Mouse (Mus musculus) heart, adult 11 months (tissue): ENCODE data around the gene Fnip2.

Experiments used
- DNase-seq: peaks from one replicate; pipeline ENCODE4 v3.0.0; 2022

Fnip2 gene

GRCm38 (mm10) chr3:79527921-79528320 lies 39.7 kb downstream of the Fnip2 start:
- peak; percentile 97 for DNase-seq

DNA sequence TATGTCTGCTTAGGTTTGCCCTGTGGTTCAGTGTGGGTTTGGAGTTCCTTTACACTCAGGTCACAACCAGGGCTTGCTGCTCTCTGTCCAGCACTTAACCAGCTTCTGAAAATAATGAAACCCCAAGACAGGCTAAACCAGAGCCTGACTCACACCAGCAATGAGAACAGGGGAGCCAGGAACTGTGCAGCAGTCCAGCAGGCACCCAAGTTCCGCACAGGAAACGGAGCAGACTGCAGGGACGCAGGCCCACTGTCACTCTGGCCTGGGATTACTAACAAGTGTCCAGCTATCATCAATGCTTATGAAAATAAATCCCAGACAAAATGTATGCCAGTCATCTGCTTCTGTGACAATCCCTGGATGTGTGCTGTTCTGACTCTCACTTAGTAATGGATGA lies 40.1 kb downstream of the Fnip2 start:
- DNase-seq = peak; percentile 95

GRCm38 (mm10) chr3:79523349-79523748 lies 44.2 kb downstream of the Fnip2 start:
- DNase-seq = no peak

- peak; percentile 95 for DNase-seq
Measured at GRCm38 (mm10) chr3:79519862-79520261, 47.7 kb downstream of the Fnip2 start.

DNA sequence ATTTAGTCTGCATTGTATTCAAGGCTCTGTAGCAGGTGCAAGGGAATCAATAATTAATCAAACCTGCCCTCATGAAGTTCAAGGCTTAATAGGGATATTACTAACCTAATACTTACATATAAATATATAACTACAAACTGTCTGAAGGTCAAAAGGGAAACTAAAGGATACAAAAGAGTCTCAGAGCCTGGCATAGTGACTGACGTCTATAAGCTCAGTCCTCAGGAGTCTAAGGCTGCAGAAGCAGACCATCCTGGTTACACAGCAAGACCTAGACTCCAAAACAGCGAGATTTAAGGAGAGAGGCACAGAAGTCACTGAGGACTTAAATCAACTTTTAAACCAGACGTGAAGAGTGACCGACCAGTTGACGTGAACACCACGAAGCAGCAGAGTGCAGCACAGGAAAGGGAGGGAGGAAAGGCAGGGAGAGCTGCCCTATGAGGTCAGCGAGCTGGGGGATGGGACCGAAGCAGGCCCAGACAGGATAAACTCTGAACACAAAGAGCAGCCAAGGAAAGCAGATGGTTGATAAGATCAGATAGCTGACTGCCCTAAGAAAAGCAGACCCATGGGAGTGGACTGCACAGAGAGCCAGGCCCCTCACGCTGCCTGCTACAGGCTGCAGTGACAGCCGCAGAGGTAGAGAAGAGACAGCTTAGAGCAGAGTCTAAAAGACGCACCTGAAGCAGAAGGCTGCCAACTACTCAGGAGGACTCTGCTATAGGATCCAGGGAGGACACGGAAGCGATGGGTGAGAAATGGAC lies 48.7 kb downstream of the Fnip2 start:
- peak; percentile 98 for DNase-seq

GRCm38 (mm10) chr3:79517884-79518591 lies 49.6 kb downstream of the Fnip2 start:
- DNase-seq = no peak

- peak; percentile 57 for DNase-seq
Measured at GRCm38 (mm10) chr3:79516958-79517357, 50.6 kb downstream of the Fnip2 start.

GRCm38 (mm10) chr3:79516099-79516920 lies 51.3 kb downstream of the Fnip2 start:
- DNase-seq = peak; percentile 97

DNA sequence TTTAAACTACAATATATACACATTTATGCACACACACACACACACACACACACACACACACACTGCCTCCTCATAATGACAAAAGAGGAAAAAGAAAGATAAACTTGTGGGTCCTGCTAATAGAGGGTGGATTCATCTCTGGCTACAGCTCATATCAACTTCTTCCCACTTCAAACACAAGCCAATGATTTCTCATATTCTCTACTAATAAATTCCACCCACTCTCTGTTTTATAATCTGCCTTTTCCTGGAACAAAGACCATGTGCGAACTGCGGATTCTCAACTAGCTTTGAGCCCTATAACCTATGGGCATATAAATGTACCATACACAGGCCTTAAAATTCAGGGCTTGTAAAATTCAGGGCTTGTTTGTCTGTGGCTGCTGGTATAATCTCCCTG lies 53.3 kb downstream of the Fnip2 start:
- DNase-seq = no peak

DNA sequence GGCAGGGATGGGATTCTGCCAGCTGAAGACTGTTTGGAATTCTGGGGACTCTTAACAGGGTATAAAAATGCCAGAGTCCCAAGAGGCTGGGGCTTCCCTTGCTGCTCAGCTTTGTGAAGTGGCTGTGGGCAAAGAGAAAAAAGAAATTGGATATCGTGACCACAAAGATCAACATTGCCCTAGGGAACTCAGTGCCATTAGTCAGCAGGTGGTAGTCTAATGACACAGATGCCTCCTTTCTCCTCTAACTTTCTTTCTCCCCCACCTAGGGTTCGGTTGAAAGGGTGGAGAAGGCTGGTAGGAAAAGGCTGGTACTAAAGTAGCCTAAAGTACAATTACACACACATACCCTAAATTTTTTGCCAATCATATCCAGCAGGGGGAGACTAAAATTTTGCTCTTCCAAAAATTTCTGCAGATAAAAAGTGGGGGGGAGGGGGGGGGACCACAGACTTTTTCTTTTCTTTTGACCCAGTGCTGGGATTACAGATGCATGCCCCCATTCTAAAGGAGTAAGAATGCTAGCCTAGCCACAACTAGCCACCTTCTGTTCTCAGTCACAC lies 66.3 kb downstream of the Fnip2 start:
- peak; percentile 54 for DNase-seq

GRCm38 (mm10) chr3:79500279-79500678 lies 67.3 kb downstream of the Fnip2 start:
- DNase-seq = peak; percentile 94

DNA sequence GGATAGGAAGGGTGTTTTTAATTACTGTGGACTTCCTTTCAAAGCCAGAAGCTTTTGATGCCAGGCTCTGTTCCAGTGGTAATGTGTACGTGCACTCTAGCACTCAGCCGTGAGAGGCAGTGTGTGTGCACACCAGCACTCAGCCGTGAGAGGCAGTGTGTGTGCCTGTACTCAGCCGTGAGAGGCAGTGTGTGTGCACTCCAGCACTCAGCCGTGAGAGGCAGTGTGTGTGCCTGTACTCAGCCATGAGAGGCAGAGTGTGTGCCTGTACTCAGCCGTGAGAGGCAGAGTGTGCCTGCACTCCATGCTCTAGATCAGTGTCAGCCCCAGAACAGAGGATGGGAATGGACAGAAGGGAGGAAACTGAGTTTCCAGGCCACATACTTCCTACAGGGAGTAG lies 70.9 kb downstream of the Fnip2 start:
- peak; percentile 61 for DNase-seq

GRCm38 (mm10) chr3:79495151-79495550 lies 72.4 kb downstream of the Fnip2 start:
- DNase-seq = peak; percentile 82

- DNase-seq = no peak
Measured at GRCm38 (mm10) chr3:79494028-79494427, 73.6 kb downstream of the Fnip2 start.

DNA sequence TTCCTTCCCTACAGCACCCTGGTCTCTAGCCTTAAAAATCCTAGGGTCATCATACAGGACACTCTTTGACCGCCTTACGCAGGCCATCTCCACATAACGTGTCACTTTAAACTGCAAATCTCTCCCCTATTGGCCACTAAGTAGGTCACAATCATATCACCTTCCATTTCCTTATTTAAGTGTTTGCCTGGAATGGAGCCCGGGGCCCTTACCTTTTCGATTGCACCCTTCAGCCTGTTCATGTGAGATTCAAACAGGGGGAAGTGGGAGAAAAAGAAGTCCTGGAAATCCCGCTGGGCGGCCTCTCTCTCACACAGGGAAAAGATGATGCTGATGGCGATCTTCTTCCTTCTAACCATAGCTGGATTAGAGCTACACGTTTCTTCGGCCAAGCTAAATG lies 74.5 kb downstream of the Fnip2 start:
- DNase-seq = no peak

DNA sequence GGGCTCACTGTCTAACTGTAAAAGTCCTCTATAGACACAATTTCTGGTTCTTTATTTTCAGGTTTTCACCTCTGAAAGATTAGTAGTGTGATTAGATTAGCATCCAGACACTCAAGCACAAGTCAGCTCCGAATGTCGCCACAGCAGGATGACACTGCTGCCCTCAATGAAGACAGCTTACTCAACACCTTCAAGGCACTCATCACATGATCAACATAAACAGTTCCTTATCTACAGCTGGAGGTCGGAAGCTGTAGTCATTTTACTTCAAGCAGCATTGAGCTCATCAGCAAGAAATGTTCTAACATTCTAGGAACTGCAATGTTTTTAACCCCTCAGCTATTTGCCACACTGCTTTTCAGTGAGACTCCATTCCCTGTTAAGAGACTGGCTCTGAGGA lies 76.0 kb downstream of the Fnip2 start:
- DNase-seq = peak; percentile 43

- DNase-seq = peak; percentile 24
Measured at GRCm38 (mm10) chr3:79490102-79490501, 77.5 kb downstream of the Fnip2 start.

DNA sequence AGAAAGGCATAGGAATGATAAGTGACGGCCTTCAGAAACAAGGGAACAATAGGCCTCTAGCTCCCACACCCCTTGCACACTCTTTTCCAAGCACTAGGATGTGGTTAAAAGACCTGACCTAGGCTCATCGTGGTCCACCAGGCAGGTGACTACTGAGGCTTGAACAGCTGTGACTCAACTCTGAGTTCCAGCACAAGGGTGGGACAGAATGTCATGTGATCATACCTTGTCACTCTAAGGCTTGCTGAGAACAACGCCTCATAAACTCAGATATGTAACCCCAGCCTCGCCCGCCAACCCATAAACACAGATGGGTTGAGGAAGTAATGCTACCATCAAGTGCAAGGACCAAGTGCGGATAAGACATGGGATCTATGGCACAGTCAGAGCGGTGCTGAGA lies 79.6 kb downstream of the Fnip2 start:
- DNase-seq = peak; percentile 55

DNA sequence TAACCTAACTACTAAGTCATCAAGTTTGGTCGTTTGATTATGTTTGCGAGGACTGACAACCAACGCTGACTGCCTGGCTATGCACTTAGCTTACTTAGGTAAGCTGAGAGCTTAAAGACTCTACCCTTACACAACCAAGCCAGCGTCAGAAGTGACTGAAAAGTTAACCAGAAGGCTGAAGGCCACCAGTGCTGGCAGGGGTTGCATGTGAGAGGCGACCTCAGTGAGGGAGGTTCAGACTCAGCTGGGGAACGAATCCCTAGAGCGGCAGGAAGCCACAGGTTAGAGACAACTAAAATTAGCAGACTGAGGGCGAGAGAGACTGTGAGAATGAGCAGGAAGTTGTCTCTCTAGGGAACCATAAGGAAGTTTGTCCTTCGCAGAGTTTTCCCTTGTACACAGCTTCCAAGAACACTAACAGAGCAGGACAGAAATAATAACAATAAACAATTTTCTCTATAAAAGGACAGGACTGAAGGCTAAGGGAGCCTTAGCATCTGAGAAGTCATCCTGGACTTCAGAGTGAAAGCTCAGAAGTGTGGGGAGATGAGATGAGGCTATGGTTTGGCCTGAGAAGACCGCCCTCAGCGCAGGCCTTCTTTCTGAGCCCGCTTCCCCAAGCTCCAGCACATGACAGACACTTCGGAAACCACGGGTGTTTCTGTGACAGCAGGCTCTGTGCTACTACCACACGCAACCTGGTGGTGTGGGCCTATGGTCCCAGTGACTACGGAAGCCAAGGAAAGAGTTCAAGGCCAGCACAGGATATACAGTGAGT lies 83.1 kb downstream of the Fnip2 start:
- DNase-seq = peak; percentile 89

GRCm38 (mm10) chr3:79478880-79479279 lies 88.7 kb downstream of the Fnip2 start:
- no peak for DNase-seq

DNA sequence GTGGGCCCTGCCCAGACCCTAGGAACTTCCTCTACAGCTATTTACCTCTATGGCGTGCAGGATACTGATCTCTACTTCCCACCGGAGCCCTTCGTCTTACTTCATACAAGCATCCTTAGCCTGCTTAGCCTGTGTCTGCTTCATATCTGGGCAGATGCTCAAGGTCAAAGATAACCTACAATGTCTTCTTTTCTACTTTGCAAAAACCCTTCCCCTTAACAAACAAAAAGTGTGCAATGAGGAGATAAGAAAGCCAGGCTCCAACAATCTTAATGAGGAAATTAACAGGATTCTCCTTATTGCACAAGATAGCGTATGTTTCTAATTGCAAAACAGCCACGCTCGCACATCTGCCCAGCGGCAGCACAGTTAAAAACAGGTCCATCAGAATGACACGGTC lies 89.2 kb downstream of the Fnip2 start:
- DNase-seq = no peak

DNA sequence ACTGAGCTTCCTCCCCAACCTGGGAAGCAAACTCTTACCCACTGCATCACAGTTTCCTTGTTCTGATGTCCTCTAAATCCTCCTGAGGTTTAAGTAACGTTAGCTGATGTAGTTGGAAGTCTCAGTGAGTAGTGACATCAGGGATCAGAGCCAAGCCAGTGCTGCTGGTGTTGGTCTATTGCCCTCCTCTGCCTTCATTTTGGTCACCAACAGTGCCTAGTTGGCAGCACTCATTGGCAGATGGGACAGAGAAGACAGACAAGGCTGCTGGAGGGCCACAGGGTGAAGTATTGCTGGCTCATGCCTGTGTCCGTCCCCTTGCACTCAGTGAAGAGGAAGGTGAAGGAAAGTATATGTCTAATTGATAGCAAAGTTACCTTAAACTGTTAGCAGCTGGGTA lies 91.6 kb downstream of the Fnip2 start:
- DNase-seq = peak; percentile 94
